Mouse (Mus musculus) bone marrow macrophage, adult 2 months (primary cell): ENCODE data around the gene Ctbp1.

Experiments
- CTCF ChIP-seq: IDR thresholded peaks from 2 replicates; pipeline ENCODE4 v1.5.1; 2012; ENCODE audit warnings: low read depth, mild to moderate bottlenecking, low read length, moderate library complexity
- POLR2A ChIP-seq: IDR thresholded peaks from 2 replicates; pipeline ENCODE4 v1.6.1; 2012; ENCODE audit warnings: mild to moderate bottlenecking, low read depth, low read length, borderline replicate concordance

- TF ChIP-seq CTCF, result peak; percentile 51
- no peak for TF ChIP-seq POLR2A
Measured at GRCm38 (mm10) chr5:33297164-33297563, 22.4 kb upstream of the Ctbp1 start.
